Mouse (Mus musculus) liver, embryonic 12.5 days (tissue): ENCODE data around the gene Cep85l. TPM values are rescaled to one million over a fixed set of nuclear protein-coding genes. Genes with fewer than 3 reads are reported as not detected.

ENCODE experiments used
- ATAC-seq: fragments of 200-750 bp; cut with Nextera tagmentation; 2 replicates; pipeline ENCODE4 v1.8.0; 2017; ENCODE audit warnings: moderate number of reproducible peaks, mild to moderate bottlenecking, moderate library complexity
- H3K27ac ChIP-seq: fragments of 300-500 bp; sonication (generic); 2 replicates; pipeline ENCODE4 v1.5.1; 2016; ENCODE audit warnings: mild to moderate bottlenecking
- H3K27me3 ChIP-seq: fragments of 300-500 bp; sonication (generic); replicated peaks from 2 replicates; pipeline ENCODE4 v1.6.1; 2016; ENCODE audit warnings: mild to moderate bottlenecking, moderate library complexity
- H3K36me3 ChIP-seq: fragments of 300-500 bp; sonication (generic); 2 replicates; pipeline ENCODE4 v1.6.1; 2016; ENCODE audit warnings: mild to moderate bottlenecking, moderate library complexity
- H3K4me1 ChIP-seq: fragments of 300-500 bp; sonication (generic); 2 replicates; pipeline ENCODE4 v1.6.1; 2016
- H3K4me2 ChIP-seq: fragments of 300-500 bp; sonication (generic); 2 replicates; pipeline ENCODE4 v1.6.1; 2016; ENCODE audit warnings: mild to moderate bottlenecking, moderate library complexity
- H3K4me3 ChIP-seq: fragments of 300-500 bp; sonication (generic); 2 replicates; pipeline ENCODE4 v1.5.1; 2016; ENCODE audit warnings: mild to moderate bottlenecking, moderate library complexity
- H3K9ac ChIP-seq: fragments of 300-500 bp; sonication (generic); 2 replicates; pipeline ENCODE4 v1.6.1; 2016; ENCODE audit warnings: mild to moderate bottlenecking, moderate library complexity
- H3K9me3 ChIP-seq: fragments of 300-500 bp; sonication (generic); replicated peaks from 2 replicates; pipeline ENCODE4 v1.6.1; 2016; ENCODE audit warnings: mild to moderate bottlenecking, moderate library complexity
- WGBS: fragments of 180-500 bp; shearing (Covaris S2); methylation state at CpG from one replicate; pipeline ENCODE4 v1.1.7; 2016; ENCODE audit not compliant: insufficient replicate concordance; 5-methylcytosine and 5-hydroxymethylcytosine counted together
- polyA plus RNA-seq: library from polyadenylated mRNA; unstranded; fragments of >200 nt; fragmentation: Nextera tagmentation; extraction: Ambion mirVana; gene quantifications from 2 replicates; pipeline ENCODE4 v1.2.1, GENCODE M21; 2016

Gene Cep85l
- polyA plus RNA-seq, 1 experiment from 2014 or later: 2.5 TPM

- Histone ChIP-seq H3K36me3 (peaks cover 14% of the 10 kb centered on the region), H3K9me3 (no peaks in the 10 kb centered on the region), H3K27ac (no peak overlapping the region), H3K4me1 (no peaks in the 10 kb centered on the region), H3K27me3 (no peaks in the 10 kb centered on the region), H3K9ac (no peak overlapping the region), H3K4me3 (no peak overlapping the region), H3K4me2 (no peak overlapping the region)
- 64% methylated on average over 3 of the region's 3 CpGs for WGBS
- no peak for ATAC-seq
Observed at GRCm38 (mm10) chr10:53353665-53354064, 26.1 kb downstream of the Cep85l start.

- Histone ChIP-seq H3K27me3 (no peaks in the 10 kb centered on the region), H3K4me1 (peaks cover 3% of the 10 kb centered on the region; the same call in 1 of the 2 replicates), H3K9ac (no peak overlapping the region), H3K4me2 (no peak overlapping the region), H3K9me3 (no peaks in the 10 kb centered on the region), H3K4me3 (no peak overlapping the region), H3K27ac (no peak overlapping the region), H3K36me3 (no peaks in the 10 kb centered on the region)
- 41% methylated on average over 1 of the region's 1 CpGs for WGBS
- no peak for ATAC-seq
Observed at GRCm38 (mm10) chr10:53349254-53349653, 30.5 kb downstream of the Cep85l start.

GRCm38 (mm10) chr10:53347787-53348755 is 31.7 kb downstream of the Cep85l start:
- no peak overlapping the region for H3K4me2 ChIP-seq
- no peaks in the 10 kb centered on the region for H3K27me3 ChIP-seq
- no peak overlapping the region for H3K9ac ChIP-seq
- no peaks in the 10 kb centered on the region for H3K36me3 ChIP-seq
- H3K27ac ChIP-seq: no peak overlapping the region
- H3K4me3 ChIP-seq: no peak overlapping the region
- WGBS: 51% methylated on average over 10 of the region's 10 CpGs
- H3K9me3 ChIP-seq: no peaks in the 10 kb centered on the region
- peaks cover 3% of the 10 kb centered on the region; the same call in 1 of the 2 replicates for H3K4me1 ChIP-seq
- ATAC-seq: no peak; the same call in 1 of the 2 replicates

- Histone ChIP-seq H3K9me3 (no peaks in the 10 kb centered on the region), H3K27ac (no peak overlapping the region), H3K4me1 (peaks cover 3% of the 10 kb centered on the region; the same call in 1 of the 2 replicates), H3K9ac (no peak overlapping the region), H3K36me3 (no peaks in the 10 kb centered on the region), H3K4me3 (no peak overlapping the region), H3K4me2 (no peak overlapping the region), H3K27me3 (no peaks in the 10 kb centered on the region)
- no peak for ATAC-seq
- 81% methylated on average over 5 of the region's 5 CpGs for WGBS
Observed at GRCm38 (mm10) chr10:53346916-53347315, 32.8 kb downstream of the Cep85l start.

- H3K9ac ChIP-seq: no peak overlapping the region
- ATAC-seq: no peak
- no peak overlapping the region for H3K4me3 ChIP-seq
- H3K27ac ChIP-seq: no peak overlapping the region
- H3K27me3 ChIP-seq: no peaks in the 10 kb centered on the region
- no peaks in the 10 kb centered on the region for H3K9me3 ChIP-seq
- peaks cover 3% of the 10 kb centered on the region; the same call in 1 of the 2 replicates for H3K4me1 ChIP-seq
- H3K4me2 ChIP-seq: no peak overlapping the region
- WGBS: 45% methylated on average over 3 of the region's 3 CpGs
- H3K36me3 ChIP-seq: no peaks in the 10 kb centered on the region
Observed at GRCm38 (mm10) chr10:53346506-53346905, 33.2 kb downstream of the Cep85l start.

GRCm38 (mm10) chr10:53345508-53345907 is 34.2 kb downstream of the Cep85l start:
- Histone ChIP-seq H3K4me3 (no peak overlapping the region), H3K9me3 (no peaks in the 10 kb centered on the region), H3K4me2 (no peak overlapping the region), H3K36me3 (no peaks in the 10 kb centered on the region), H3K27me3 (no peaks in the 10 kb centered on the region), H3K4me1 (peaks cover 3% of the 10 kb centered on the region; the same call in 1 of the 2 replicates), H3K27ac (no peak overlapping the region), H3K9ac (no peak overlapping the region)
- WGBS: 74% methylated on average over 4 of the region's 4 CpGs
- no peak for ATAC-seq

- H3K36me3 ChIP-seq: no peaks in the 10 kb centered on the region
- WGBS: 80% methylated on average over 10 of the region's 10 CpGs
- no peak overlapping the region for H3K27ac ChIP-seq
- ATAC-seq: no peak
- no peaks in the 10 kb centered on the region for H3K9me3 ChIP-seq
- no peak overlapping the region for H3K4me2 ChIP-seq
- peaks cover 3% of the 10 kb centered on the region; the same call in 1 of the 2 replicates for H3K4me1 ChIP-seq
- no peak overlapping the region for H3K4me3 ChIP-seq
- no peak overlapping the region for H3K9ac ChIP-seq
- no peaks in the 10 kb centered on the region for H3K27me3 ChIP-seq
Observed at GRCm38 (mm10) chr10:53343865-53344264, 35.9 kb downstream of the Cep85l start.

- Histone ChIP-seq H3K36me3 (no peaks in the 10 kb centered on the region), H3K4me2 (no peak overlapping the region), H3K9me3 (no peaks in the 10 kb centered on the region), H3K9ac (no peak overlapping the region), H3K4me3 (no peak overlapping the region), H3K27me3 (no peaks in the 10 kb centered on the region), H3K27ac (no peak overlapping the region), H3K4me1 (peaks cover under 1% of the 10 kb centered on the region; the same call in 1 of the 2 replicates)
- 77% methylated on average over 6 of the region's 6 CpGs for WGBS
- no peak for ATAC-seq
Observed at GRCm38 (mm10) chr10:53343384-53343783, 36.4 kb downstream of the Cep85l start.

- no peak overlapping the region for H3K4me3 ChIP-seq
- peak; percentile 59; the same call in 1 of the 2 replicates for ATAC-seq
- H3K4me2 ChIP-seq: no peak overlapping the region
- 63% methylated on average over 9 of the region's 9 CpGs for WGBS
- H3K9me3 ChIP-seq: no peaks in the 10 kb centered on the region
- H3K27ac ChIP-seq: no peak overlapping the region
- H3K36me3 ChIP-seq: no peaks in the 10 kb centered on the region
- no peaks in the 10 kb centered on the region for H3K27me3 ChIP-seq
- H3K9ac ChIP-seq: no peak overlapping the region
- no peaks in the 10 kb centered on the region for H3K4me1 ChIP-seq
Observed at GRCm38 (mm10) chr10:53342166-53342728, 37.5 kb downstream of the Cep85l start.

- 65% methylated on average over 7 of the region's 7 CpGs for WGBS
- H3K27ac ChIP-seq: no peak overlapping the region
- H3K36me3 ChIP-seq: no peaks in the 10 kb centered on the region
- no peak overlapping the region for H3K4me3 ChIP-seq
- no peaks in the 10 kb centered on the region for H3K9me3 ChIP-seq
- 0 out of 2 replicates have a peak, but pooled peaks cover 4% of the 10 kb centered on the region for H3K4me1 ChIP-seq
- H3K27me3 ChIP-seq: no peaks in the 10 kb centered on the region
- H3K4me2 ChIP-seq: no peak overlapping the region
- no peak overlapping the region for H3K9ac ChIP-seq
- ATAC-seq: no peak
Observed at GRCm38 (mm10) chr10:53341288-53341965, 38.3 kb downstream of the Cep85l start.

GRCm38 (mm10) chr10:53339045-53339444 is 40.7 kb downstream of the Cep85l start:
- no peak for ATAC-seq
- H3K27me3 ChIP-seq: no peaks in the 10 kb centered on the region
- no peak overlapping the region for H3K27ac ChIP-seq
- H3K4me2 ChIP-seq: no peak overlapping the region
- WGBS: 59% methylated on average over 2 of the region's 2 CpGs
- H3K9me3 ChIP-seq: no peaks in the 10 kb centered on the region
- H3K4me1 ChIP-seq: peaks cover 25% of the 10 kb centered on the region
- no peak overlapping the region for H3K4me3 ChIP-seq
- no peak overlapping the region for H3K9ac ChIP-seq
- H3K36me3 ChIP-seq: no peaks in the 10 kb centered on the region
